Mouse (Mus musculus): ENCODE results near the gene Zscan10.

The Zscan10 gene

DNA sequence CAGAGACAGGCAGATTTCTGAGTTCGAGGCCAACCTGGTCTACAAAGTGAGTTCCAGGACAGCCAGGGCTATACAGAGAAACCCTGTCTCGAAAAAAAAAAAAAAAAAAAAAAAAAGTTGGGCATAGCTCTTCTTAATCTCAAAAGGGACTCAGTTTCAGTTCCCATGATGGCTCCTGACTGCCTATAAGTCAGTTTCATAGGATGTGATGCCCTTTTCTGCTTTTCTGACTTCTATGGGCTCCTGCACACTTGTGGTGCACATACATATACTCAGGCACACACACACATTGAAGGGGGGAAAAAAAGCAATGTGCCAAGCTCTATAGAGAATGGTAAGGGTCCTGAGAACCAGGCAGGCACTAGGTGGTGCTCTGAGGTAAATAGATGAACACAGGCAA, 52.7 kb downstream of the Zscan10 start:
- no peak for DNase-seq (ENCODE audit: low spot score)

DNA sequence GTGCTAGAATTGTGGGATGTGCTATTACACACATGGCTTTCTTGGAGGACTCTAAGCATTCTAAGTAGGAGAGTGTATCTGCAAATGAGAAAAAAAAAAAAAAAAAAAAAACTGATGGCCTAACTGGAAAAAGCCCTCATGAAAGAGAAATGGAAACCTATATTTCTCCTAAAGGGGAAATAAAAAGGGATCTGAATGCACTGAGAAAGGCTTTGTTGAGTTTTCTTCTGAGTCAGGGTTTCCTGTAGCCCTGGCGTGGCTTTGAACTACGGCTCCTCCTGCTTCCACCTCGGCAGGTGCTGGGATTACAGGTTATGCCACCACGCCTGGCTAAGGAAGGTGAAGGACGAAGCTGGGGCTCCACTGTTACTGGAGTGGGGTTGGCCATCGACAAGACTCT, 53.3 kb downstream of the Zscan10 start:
- DNase-seq (ENCODE audit: low spot score): no peak

DNA sequence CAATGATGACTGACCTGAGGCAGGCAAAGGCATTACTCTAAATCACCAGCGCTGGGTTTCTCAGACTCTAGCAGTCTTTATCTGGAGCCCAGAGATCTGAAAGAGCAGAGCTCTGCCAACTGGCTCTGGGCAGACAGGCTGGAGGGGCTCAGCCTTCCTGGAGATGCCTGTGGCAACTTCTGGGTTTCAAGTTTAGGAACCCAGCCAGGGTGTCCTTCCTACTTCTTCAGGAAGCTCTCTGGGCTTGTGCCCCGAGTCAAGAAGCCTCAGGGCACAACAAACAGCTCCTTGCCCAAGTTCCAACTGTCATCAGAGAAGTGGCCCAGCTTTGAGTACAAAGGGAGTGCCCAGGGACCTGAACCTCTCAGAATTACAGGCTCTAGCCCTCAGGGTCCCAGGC, 53.8 kb downstream of the Zscan10 start:
- DNase-seq (ENCODE audit: low spot score): no peak

DNA sequence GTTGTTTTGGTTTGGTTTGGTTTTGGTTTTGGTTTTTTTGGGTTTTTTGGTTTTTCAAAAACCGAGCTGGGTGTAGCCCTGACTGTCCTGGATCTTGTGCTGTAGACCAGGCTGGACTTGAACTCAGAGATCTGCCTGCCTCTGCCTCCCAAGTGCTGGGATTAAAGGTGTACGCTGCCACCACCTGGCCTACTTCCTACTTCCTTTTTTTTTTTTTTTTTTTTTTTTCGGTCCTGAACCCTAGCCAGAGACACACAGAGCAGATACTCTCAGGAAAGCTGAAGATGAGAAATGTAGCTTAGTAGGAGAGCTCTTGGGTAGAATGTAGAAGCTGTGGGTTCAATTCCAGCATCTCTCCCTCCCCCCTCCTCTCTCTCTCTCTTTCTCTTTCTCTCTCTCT, 57.8 kb downstream of the Zscan10 start:
- DNase-seq (ENCODE audit: low spot score): no peak

DNA sequence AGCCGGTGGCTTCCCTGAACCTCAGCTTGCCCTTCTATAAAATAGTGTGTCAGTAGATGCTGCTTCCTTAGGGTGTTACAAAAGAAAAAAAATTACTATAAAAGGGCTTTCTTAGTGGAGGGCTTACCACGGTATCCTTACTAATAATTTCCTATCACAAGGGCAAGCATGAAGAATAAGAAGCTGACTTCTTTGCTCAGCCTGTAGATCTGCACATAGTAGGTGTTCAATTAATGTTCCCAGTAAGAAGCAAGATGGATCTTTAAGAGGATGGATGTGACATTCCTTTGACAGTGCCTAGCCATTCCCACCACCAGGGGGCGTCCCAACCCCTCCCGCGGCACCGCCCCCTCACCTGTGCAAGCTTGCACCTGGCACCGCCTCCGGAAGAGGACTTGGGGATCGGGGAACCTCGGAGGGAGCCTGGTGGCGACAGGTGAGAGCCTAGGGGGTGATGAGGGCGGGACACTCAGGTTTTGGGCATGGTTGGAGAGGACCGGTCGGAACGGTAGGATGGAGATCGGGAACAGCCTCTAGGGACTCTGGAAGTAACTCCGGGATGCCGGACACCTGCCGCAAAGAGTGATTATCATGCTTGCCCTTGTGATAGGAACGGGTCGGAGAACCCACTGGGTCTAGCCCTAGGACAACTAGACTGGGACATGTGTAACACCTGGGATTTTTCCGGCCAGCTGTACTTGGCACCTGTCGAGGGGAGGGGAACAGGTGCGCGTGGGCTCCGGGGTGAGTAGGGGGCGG, 59.6 kb downstream of the Zscan10 start, which contains the start of gene Bicdl2:
Gene Bicdl2 (plus strand): TSS at position 390 of the 759 bp plus-strand sequence.
- peak; percentile 79 for DNase-seq (ENCODE audit: low spot score)

All from lung, postnatal 25 days (tissue).